Mouse (Mus musculus): ENCODE results near the gene Zdhhc23. TPM values are rescaled to one million over a fixed set of nuclear protein-coding genes. Genes with fewer than 3 reads are reported as not detected.

Gene Zdhhc23
- 12.6 TPM for polyA plus RNA-seq (2017; shearing (Covaris generic))

GRCm38 (mm10) chr16:43979328-43980109 lies at the start of gene Zdhhc23:
TSS of gene Zdhhc23 (minus strand) at chr16:43979791.

GRCm38 (mm10) chr16:43926341-43926859 lies 53.2 kb downstream of the Zdhhc23 start, which contains the start of gene Qtrt2:
TSS of gene Qtrt2 (minus strand) at chr16:43926809.

Other genes with a start within 250 kb of the Zdhhc23 start
- gene Drd3, start 225.8 kb downstream of the Zdhhc23 start, polyA plus RNA-seq (2017; shearing (Covaris generic)) = not detected
- 8.0 TPM for gene Ccdc191, start 90.0 kb downstream of the Zdhhc23 start, polyA plus RNA-seq (2017; shearing (Covaris generic))
- 28.9 TPM for gene Qtrt2, start 53.0 kb downstream of the Zdhhc23 start, polyA plus RNA-seq (2017; shearing (Covaris generic))
- gene Gramd1c, start 83.6 kb upstream of the Zdhhc23 start, polyA plus RNA-seq (2017; shearing (Covaris generic)) = 4.0 TPM
- gene Atp6v1a, start 159.9 kb upstream of the Zdhhc23 start, polyA plus RNA-seq (2017; shearing (Covaris generic)) = 21.7 TPM
- 76.8 TPM for gene Naa50, start 160.0 kb upstream of the Zdhhc23 start, polyA plus RNA-seq (2017; shearing (Covaris generic))
- 7.2 TPM for gene Usf3, start 193.5 kb upstream of the Zdhhc23 start, polyA plus RNA-seq (2017; shearing (Covaris generic))

Measured in effector memory CD4-positive, alpha-beta T cell, adult 5 months (primary cell).